Mouse (Mus musculus) left cerebral cortex, postnatal 14 days (tissue): Measurements from ENCODE around the gene Enc1. TPM values are rescaled to one million over a fixed set of nuclear protein-coding genes. Genes with fewer than 3 reads are reported as not detected.

Experiments used
- total RNA-seq, 2 experiments: library from RNA; stranded (reverse); gene quantifications; 2 replicates each; pipeline ENCODE4 v1.2.3; 2021

Enc1 gene
- total RNA-seq, 2 experiments from 2014 or later: 482 to 522 TPM

Other genes with a start within 250 kb of the Enc1 start
- not detected for gene 1700029F12Rik, start 206.7 kb upstream of the Enc1 start, total RNA-seq
- 10 to 100 TPM; 43.5 to 44.5 TPM for gene Fam169a, start 173.8 kb upstream of the Enc1 start, total RNA-seq
- gene Gm6169, start 141.9 kb upstream of the Enc1 start, total RNA-seq: 1 to 10 TPM in 1 of 2 experiments, not detected in 1; 1.9 TPM
- gene Gfm2, start 103.2 kb upstream of the Enc1 start, total RNA-seq: 10 to 100 TPM; 26.6 to 27.6 TPM
- gene Nsa2, start 103.2 kb upstream of the Enc1 start, total RNA-seq: 10 to 100 TPM; 38.2 to 44.6 TPM
- 100 to 1,000 TPM; 104 to 107 TPM for gene Hexb, start 42.7 kb upstream of the Enc1 start, total RNA-seq